ENCODE assay signal across 22 mouse cellular contexts in the genomic region with DNA sequence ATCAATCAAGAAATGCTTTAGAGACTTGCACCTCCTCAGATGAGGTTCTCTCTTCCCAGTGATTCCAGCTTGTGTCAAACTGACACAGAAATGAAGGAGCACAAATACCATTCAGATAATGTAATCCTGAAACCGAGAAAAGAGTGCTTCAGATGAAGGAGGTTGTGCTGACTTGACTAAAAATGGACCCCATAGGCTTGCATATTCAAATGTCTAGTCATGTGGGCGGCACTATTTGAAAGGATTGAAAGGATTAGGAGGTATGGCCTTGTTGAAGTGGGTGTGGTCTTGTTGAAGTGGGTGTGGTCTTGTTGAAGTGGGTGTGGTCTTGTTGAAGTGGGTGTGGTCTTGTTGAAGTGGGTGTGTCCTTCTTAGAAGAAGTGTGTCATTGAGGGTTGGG. TPM values are rescaled to one million over a fixed set of nuclear protein-coding genes. Genes with fewer than 3 reads are reported as not detected.
"Had no signal": no experiment of that assay in that cellular context is flagged by ENCODE, and none has a peak within 500 bp of the region (broad histone marks: within the 10 kb centered on the region; RNA-seq: fewer than 3 reads in every experiment).

No protein-coding gene starts in this region.

- H3K4me1 ChIP-seq: limb, embryonic 13.5 days; neural tube, embryonic 13.5 days had no signal

- H3K27ac ChIP-seq: limb, embryonic 10.5 days; limb, embryonic 13.5 days; liver, embryonic 14.5 days; macrophage; neural tube, embryonic 13.5 days had no signal

- H3K27me3 ChIP-seq: megakaryocyte, embryonic 14.5 days had no signal

- H3K36me3 ChIP-seq: limb, embryonic 10.5 days; limb, embryonic 13.5 days; neural tube, embryonic 13.5 days had no signal

- H3K4me3 ChIP-seq: limb, embryonic 10.5 days; limb, embryonic 13.5 days; megakaryocyte, embryonic 14.5 days; myocyte; neural tube, embryonic 13.5 days had no signal

- H3K9ac ChIP-seq: limb, embryonic 13.5 days; liver, embryonic 14.5 days; liver, postnatal 0 days; lung, embryonic 14.5 days; neural tube, embryonic 13.5 days had no signal

- H3K4me2 ChIP-seq: limb, embryonic 13.5 days; lung, embryonic 14.5 days; midbrain, embryonic 11.5 days; neural tube, embryonic 13.5 days had no signal

- H3K9me3 ChIP-seq: limb, embryonic 10.5 days; limb, embryonic 13.5 days; neural tube, embryonic 13.5 days had no signal

- ATAC-seq: liver, postnatal 0 days; lung, postnatal 0 days; midbrain, embryonic 16.5 days had no signal

- DNase-seq: kidney, adult 9 months; kidney, postnatal 14 days; kidney, postnatal 4 days; liver; liver, postnatal 0 days; lung, embryonic 14.5 days; retina, postnatal 1 day; thymus, adult 18-20 months; thymus, postnatal 36 days had no signal

RNA-seq across cellular contexts. Expression of gene Il2ra, which starts 57.3 kb away (rescaled TPM):
- total RNA-seq: left cerebral cortex, postnatal 25 days had no signal
- polyA plus RNA-seq: kidney, embryonic 16.5 days; limb, embryonic 10.5 days; limb, embryonic 13.5 days; lung, embryonic 14.5 days; midbrain, embryonic 11.5 days; myocyte; stomach, embryonic 16.5 days had no signal
